Mouse (Mus musculus) CD4-positive, CD25-positive, alpha-beta regulatory T cell, adult 9 weeks (primary cell): ENCODE data around the gene Fscb. TPM values are rescaled to one million over a fixed set of nuclear protein-coding genes. Genes with fewer than 3 reads are reported as not detected.

ENCODE experiments used
- polyA plus RNA-seq: library from polyadenylated mRNA; unstranded; fragments of 100-300 nt; shearing (Covaris generic); gene quantifications from one replicate; pipeline ENCODE4 v1.2.1, GENCODE M21; 2017

Fscb gene
- polyA plus RNA-seq, result not detected

DNA sequence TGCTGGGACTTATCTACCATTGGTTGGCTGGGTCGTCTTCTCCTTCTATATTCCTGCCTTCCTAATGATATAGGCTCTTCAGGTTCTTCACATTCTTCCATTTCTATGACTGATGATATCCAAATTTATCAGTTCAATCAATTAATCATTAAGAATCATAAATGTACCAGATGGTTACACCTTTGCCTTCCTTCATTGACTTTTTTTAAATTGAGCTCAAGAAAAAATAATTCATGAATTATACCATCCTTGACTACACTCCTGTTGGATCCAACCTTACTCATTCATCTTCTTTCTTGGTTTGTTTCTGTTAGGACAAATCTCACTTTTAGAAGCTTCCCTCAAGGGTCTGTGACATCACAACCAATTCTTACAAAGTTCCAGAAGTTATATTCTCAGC lies at the start of gene Fscb:
Gene Fscb (minus strand): TSS at position 101 of the 400 bp plus-strand sequence.

